Mouse (Mus musculus) cortical plate, adult 2 months (tissue): ENCODE measurements around the gene Mrpl34. TPM values are rescaled to one million over a fixed set of nuclear protein-coding genes. Genes with fewer than 3 reads are reported as not detected.

Experiments
- H3K27ac ChIP-seq: fragments of 200-500 bp; 2 replicates; pipeline ENCODE4 v1.5.1; 2012; ENCODE audit warnings: low read length, control low read depth, inconsistent platforms; ENCODE audit not compliant: insufficient read depth
- H3K4me1 ChIP-seq: fragments of 200-500 bp; 2 replicates; pipeline ENCODE4 v1.6.1; 2011; ENCODE audit warnings: low read length; ENCODE audit not compliant: control insufficient read depth, insufficient read depth
- H3K4me3 ChIP-seq: fragments of 200-500 bp; 2 replicates; pipeline ENCODE4 v1.5.1; 2011; ENCODE audit warnings: mild to moderate bottlenecking, low read length, control low read depth; ENCODE audit not compliant: insufficient read depth
- CTCF ChIP-seq: fragments of 200-500 bp; IDR thresholded peaks from 2 replicates; pipeline ENCODE4 v1.5.1; 2011; ENCODE audit warnings: mild to moderate bottlenecking, control low read depth, low read length; ENCODE audit not compliant: insufficient read depth; ENCODE audit errors: extremely low read depth
- POLR2A ChIP-seq: fragments of 200-500 bp; IDR thresholded peaks from 2 replicates; pipeline ENCODE4 v1.6.1; 2011; ENCODE audit warnings: mild to moderate bottlenecking, low read length, control low read depth; ENCODE audit not compliant: insufficient read depth; ENCODE audit errors: extremely low read depth
- polyA plus RNA-seq: library from polyadenylated mRNA; depleted of rRNA; stranded (reverse); fragments of >200 nt; gene quantifications from 2 replicates; pipeline ENCODE4 v1.2.3, GENCODE M21; 2012

Gene Mrpl34
- polyA plus RNA-seq, 1 experiment, result 47.8 TPM

- TF ChIP-seq CTCF (no peak), POLR2A (no peak)
- peaks cover 5% of the 10 kb centered on the region; the same call in 1 of the 2 replicates for H3K4me1 ChIP-seq
- peak overlapping the region; percentile 88 for H3K4me3 ChIP-seq
- no peak overlapping the region for H3K27ac ChIP-seq
Measured at GRCm38 (mm10) chr8:71486136-71486529, 21.4 kb downstream of the Mrpl34 start.

- H3K27ac ChIP-seq, result no peak within 1 kb of the TSS
- no peak for TF ChIP-seq CTCF
- TF ChIP-seq POLR2A, result no peak
- peak within 1 kb of the TSS; percentile 78 for H3K4me3 ChIP-seq
- H3K4me1 ChIP-seq, result peaks cover 5% of the 10 kb centered on the region; the same call in 1 of the 2 replicates
Measured at GRCm38 (mm10) chr8:71487691-71488445, 23.1 kb downstream of the Mrpl34 start, which contains the start of gene Gtpbp3. Gene Gtpbp3, plus strand, starts transcription at chr8:71488103.

GRCm38 (mm10) chr8:71488454-71488853 lies 23.7 kb downstream of the Mrpl34 start:
- Histone ChIP-seq H3K4me3 (peak overlapping the region; percentile 78), H3K4me1 (peaks cover 5% of the 10 kb centered on the region; the same call in 1 of the 2 replicates), H3K27ac (no peak overlapping the region)
- TF ChIP-seq POLR2A, result peak; percentile 89
- no peak for TF ChIP-seq CTCF

GRCm38 (mm10) chr8:71495039-71495438 lies 30.3 kb downstream of the Mrpl34 start:
- TF ChIP-seq CTCF, result peak; percentile 55
- no peak for TF ChIP-seq POLR2A
- no peak overlapping the region for H3K4me3 ChIP-seq
- no peak overlapping the region for H3K27ac ChIP-seq
- H3K4me1 ChIP-seq, result no peaks in the 10 kb centered on the region

GRCm38 (mm10) chr8:71495811-71496210 lies 31.1 kb downstream of the Mrpl34 start:
- no peak for TF ChIP-seq CTCF
- no peak for TF ChIP-seq POLR2A
- Histone ChIP-seq H3K27ac (no peak overlapping the region), H3K4me3 (no peak overlapping the region)

GRCm38 (mm10) chr8:71496481-71496880 lies 31.7 kb downstream of the Mrpl34 start:
- no peaks in the 10 kb centered on the region for H3K4me1 ChIP-seq
- no peak overlapping the region for H3K4me3 ChIP-seq
- H3K27ac ChIP-seq, result no peak overlapping the region
- no peak for TF ChIP-seq CTCF
- TF ChIP-seq POLR2A, result no peak

More at GRCm38 (mm10) chr8:71495811-71496210, 31.1 kb downstream of the Mrpl34 start:
- H3K4me1 ChIP-seq, result no peaks in the 10 kb centered on the region

- no peaks in the 10 kb centered on the region for H3K4me1 ChIP-seq
- TF ChIP-seq CTCF (no peak), POLR2A (no peak)
- H3K27ac ChIP-seq, result no peak overlapping the region
Measured at GRCm38 (mm10) chr8:71497077-71497645, 32.4 kb downstream of the Mrpl34 start.

GRCm38 (mm10) chr8:71497881-71498501 lies 33.2 kb downstream of the Mrpl34 start:
- no peak overlapping the region for H3K27ac ChIP-seq
- H3K4me1 ChIP-seq, result no peaks in the 10 kb centered on the region
- TF ChIP-seq POLR2A (no peak), CTCF (no peak)
- no peak overlapping the region for H3K4me3 ChIP-seq

More at GRCm38 (mm10) chr8:71497077-71497645, 32.4 kb downstream of the Mrpl34 start:
- no peak overlapping the region for H3K4me3 ChIP-seq

GRCm38 (mm10) chr8:71498816-71499690 lies 34.3 kb downstream of the Mrpl34 start:
- TF ChIP-seq CTCF, result no peak
- TF ChIP-seq POLR2A, result 0 out of 2 replicates have a peak, but pooled peaks have one; percentile 17
- no peak overlapping the region for H3K27ac ChIP-seq

More at GRCm38 (mm10) chr8:71498816-71499690, 34.3 kb downstream of the Mrpl34 start:
- H3K4me3 ChIP-seq, result no peak overlapping the region
- H3K4me1 ChIP-seq, result no peaks in the 10 kb centered on the region
